Mouse (Mus musculus): Measurements from ENCODE around the gene Fgf18. TPM values are rescaled to one million over a fixed set of nuclear protein-coding genes. Genes with fewer than 3 reads are reported as not detected.

Fgf18 gene
- polyA plus RNA-seq, 1 experiment from 2014 or later = 5.7 TPM

GRCm38 (mm10) chr11:33071358-33071922, 75.8 kb downstream of the Fgf18 start:
- WGBS = 88% methylated on average over 5 of the region's 5 CpGs
- DNase-seq (ENCODE audit: low spot score) = no peak
- Histone ChIP-seq H3K9me3 (replicated peaks) (no peaks in the 10 kb centered on the region), H3K36me3 (no peaks in the 10 kb centered on the region), H3K27me3 (ENCODE audit: low read depth, poor library complexity, severe bottlenecking) (no peaks in the 10 kb centered on the region), H3K4me1 (peaks cover 15% of the 10 kb centered on the region), H3K4me3 (no peak overlapping the region), H3K27ac (no peak overlapping the region)

- Histone ChIP-seq H3K4me3 (no peak overlapping the region), H3K9me3 (replicated peaks) (no peaks in the 10 kb centered on the region), H3K36me3 (no peaks in the 10 kb centered on the region), H3K27ac (no peak overlapping the region), H3K4me1 (peaks cover 11% of the 10 kb centered on the region), H3K27me3 (ENCODE audit: low read depth, poor library complexity, severe bottlenecking) (no peaks in the 10 kb centered on the region)
- DNase-seq (ENCODE audit: low spot score) = no peak
- WGBS = 85% methylated on average over 6 of the region's 6 CpGs
These were observed 76.7 kb downstream of the Fgf18 start for GRCm38 (mm10) chr11:33070520-33070919.

Other genes starting within 250 kb of the Fgf18 start
- gene Npm1, start 15.8 kb upstream of the Fgf18 start, polyA plus RNA-seq (2016; fragmentation: Nextera tagmentation; extraction: Ambion mirVana) = 1,479 and 1,796 TPM in 2 replicates
- not detected in 2 replicates for gene Tlx3, start 56.2 kb upstream of the Fgf18 start, polyA plus RNA-seq (2016; fragmentation: Nextera tagmentation; extraction: Ambion mirVana)
- gene Gm12117, start 129.3 kb upstream of the Fgf18 start, polyA plus RNA-seq (2016; fragmentation: Nextera tagmentation; extraction: Ambion mirVana) = not detected in 2 replicates